Mouse (Mus musculus) left cerebral cortex, postnatal 36 days (tissue): ENCODE measurements around the gene Nfkb2. TPM values are rescaled to one million over a fixed set of nuclear protein-coding genes. Genes with fewer than 3 reads are reported as not detected.
A peak's percentile ranks its signal among the peaks of the same experiment; 100 is the strongest.

ENCODE experiments used
- DNase-seq, 2 experiments: peaks; one replicate each; pipeline ENCODE4 v3.0.0; 2021 to 2022; ENCODE audit warnings: low spot score in 2 of 2, mixed read lengths in 1 of 2
- intact Hi-C: fragments of 180-260 bp; cut with DNase I; formaldehyde crosslinking; loops from one replicate; pipeline ENCODE4 v1.15.1; 2025
- total RNA-seq, 2 experiments: library from RNA; stranded (reverse); gene quantifications; 2 replicates each; pipeline ENCODE4 v1.2.3; 2021

The Nfkb2 gene
- total RNA-seq, result 1 to 10 TPM; 2.1 to 2.9 TPM

- intact Hi-C loops, result no loop called here
- peak; percentile 75 to 82 for DNase-seq
Observed at GRCm38 (mm10) chr19:46304216-46304841, at the start of gene Nfkb2. Gene Nfkb2 (plus strand): TSS chr19:46304320.

- DNase-seq, result no peak
- intact Hi-C loops, result no loop called here
Observed at GRCm38 (mm10) chr19:46264762-46265161, 39.4 kb upstream of the Nfkb2 start.

- DNase-seq, result no peak
- intact Hi-C loops, result no loop called here
Observed at GRCm38 (mm10) chr19:46275307-46275706, 28.8 kb upstream of the Nfkb2 start.

GRCm38 (mm10) chr19:46282081-46282849, 21.9 kb upstream of the Nfkb2 start:
- no peak for DNase-seq
- intact Hi-C loops, result no loop called here

GRCm38 (mm10) chr19:46284686-46285085, 19.4 kb upstream of the Nfkb2 start:
- intact Hi-C loops, result no loop called here
- no peak for DNase-seq

- DNase-seq, result no peak
- intact Hi-C loops, result no loop called here
Observed at GRCm38 (mm10) chr19:46285631-46286030, 18.5 kb upstream of the Nfkb2 start.

GRCm38 (mm10) chr19:46286047-46286446, 18.1 kb upstream of the Nfkb2 start:
- intact Hi-C loops, result no loop called here
- DNase-seq, result no peak

- no peak for DNase-seq
- intact Hi-C loops, result no loop called here
Observed at GRCm38 (mm10) chr19:46286926-46287325, 17.2 kb upstream of the Nfkb2 start.

- intact Hi-C loops, result no loop called here
- DNase-seq, result no peak
Observed at GRCm38 (mm10) chr19:46287566-46287965, 16.6 kb upstream of the Nfkb2 start.

GRCm38 (mm10) chr19:46290535-46291105, 13.5 kb upstream of the Nfkb2 start:
- intact Hi-C loops, result no loop called here
- no peak for DNase-seq

- intact Hi-C loops, result no loop called here
- no peak for DNase-seq
Observed at GRCm38 (mm10) chr19:46296938-46297337, 7.2 kb upstream of the Nfkb2 start.

- intact Hi-C loops, result no loop called here
- no peak for DNase-seq
Observed at GRCm38 (mm10) chr19:46300294-46301045, 3.6 kb upstream of the Nfkb2 start.

GRCm38 (mm10) chr19:46302551-46302950, 1.6 kb upstream of the Nfkb2 start:
- intact Hi-C loops, result no loop called here
- no peak for DNase-seq

- intact Hi-C loops, result no loop called here
- DNase-seq, result no peak
Observed at GRCm38 (mm10) chr19:46303251-46304215, 587 bp upstream of the Nfkb2 start.

GRCm38 (mm10) chr19:46304908-46305333, 801 bp downstream of the Nfkb2 start:
- intact Hi-C loops, result no loop called here
- no peak for DNase-seq

GRCm38 (mm10) chr19:46305432-46306267, 1.5 kb downstream of the Nfkb2 start:
- DNase-seq, result peak in 1 of 2 experiments; percentile 55
- intact Hi-C loops, result no loop called here

- intact Hi-C loops, result no loop called here
- no peak for DNase-seq
Observed at GRCm38 (mm10) chr19:46306268-46306610, 2.1 kb downstream of the Nfkb2 start.

GRCm38 (mm10) chr19:46306751-46307289, 2.7 kb downstream of the Nfkb2 start:
- intact Hi-C loops, result no loop called here
- peak in 1 of 2 experiments; percentile 3 for DNase-seq
